Comparison of ENCODE assay signal across 29 mouse cellular contexts in the genomic region with DNA sequence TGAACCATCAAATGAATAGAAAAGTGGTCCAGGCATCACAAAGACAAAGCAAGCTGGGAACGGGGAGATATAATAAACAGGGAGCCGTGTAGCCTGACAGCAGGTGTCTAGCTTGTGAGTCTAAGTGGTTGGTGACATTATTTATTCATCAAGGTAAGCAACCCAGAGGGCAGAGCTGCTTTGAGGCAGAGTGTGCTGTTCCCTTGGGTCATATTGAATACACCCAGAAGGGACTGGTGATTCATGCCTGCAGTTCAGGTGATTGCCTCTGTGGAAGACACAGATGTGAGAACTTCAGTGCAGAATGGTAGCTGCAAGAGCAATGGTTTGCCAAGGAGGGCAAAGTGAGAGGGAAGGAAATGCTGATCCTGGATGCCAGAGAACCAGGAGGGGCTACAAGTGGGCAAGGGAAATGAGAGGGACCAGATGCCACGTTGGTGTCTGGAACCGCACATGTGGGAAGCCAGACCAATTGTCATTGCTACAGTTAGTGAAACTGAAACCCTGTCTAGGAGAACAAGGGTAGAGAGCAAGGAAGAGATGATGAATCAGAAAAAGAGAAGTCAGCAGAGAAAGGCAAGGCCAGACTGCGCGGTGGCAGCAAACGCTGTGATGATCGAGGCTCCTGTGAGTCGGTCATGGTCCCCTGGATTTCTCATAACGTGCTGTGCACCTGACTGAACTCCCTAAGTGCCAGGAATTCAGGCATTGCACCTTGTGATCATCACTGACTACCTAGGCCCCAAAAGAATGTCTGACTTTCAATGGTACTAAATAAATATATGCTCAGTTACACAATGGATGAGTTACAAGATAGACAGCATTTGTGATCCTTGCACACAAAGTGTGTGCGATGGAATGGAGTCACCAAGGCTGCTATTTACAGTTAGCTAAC.
DNase-seq lines count a peak whose midpoint lies in the region; ATAC-seq and TF ChIP-seq lines count a peak whose summit lies in the region.
"Had no signal": no experiment of that assay in that cellular context is flagged by ENCODE, and none has a peak within 500 bp of the region (broad histone marks: within the 10 kb centered on the region; RNA-seq: fewer than 3 reads in every experiment).

No protein-coding gene starts in this region.

- dilution Hi-C loops in CH12.LX (cut with MboI; ENCODE audit: extremely low pct_ligation_motif_present, extremely low pct_unique_long_range_greater_than_20kb, low sequenced_read_pairs), result no loop called here

- ATAC-seq in midbrain, embryonic 11.5 days (ENCODE audit: low FRiP score), result no peak
- peak; percentile 90 for ATAC-seq in megakaryocyte, adult 5-6 weeks (ENCODE audit: poor library complexity, severe bottlenecking)
- ATAC-seq: forebrain, embryonic 16.5 days had no signal

- H3K4me2 ChIP-seq in midbrain, embryonic 11.5 days, result no peak overlapping the region
- H3K4me2 ChIP-seq in CH12.LX (ENCODE audit: insufficient read depth, low read depth, poor library complexity, severe bottlenecking), result peak overlapping the region; percentile 39
- H3K4me2 ChIP-seq: embryonic facial prominence, embryonic 13.5 days; heart, embryonic 15.5 days; hindbrain, embryonic 13.5 days; limb, embryonic 15.5 days; liver, embryonic 13.5 days had no signal

- no peak overlapping the region for H3K27ac ChIP-seq in midbrain, embryonic 11.5 days (ENCODE audit: low read depth, low read length)
- H3K27ac ChIP-seq in midbrain, embryonic 10.5 days (replicated peaks), result no peak overlapping the region
- no peak overlapping the region for H3K27ac ChIP-seq in CH12.LX (ENCODE audit: insufficient read depth, low read depth)
- H3K27ac ChIP-seq: embryonic facial prominence, embryonic 13.5 days; gastrocnemius, adult 2 months; heart, embryonic 15.5 days; hindbrain, embryonic 13.5 days; limb, embryonic 10.5 days; limb, embryonic 15.5 days; liver, embryonic 13.5 days had no signal

- H3K27me3 ChIP-seq in midbrain, embryonic 11.5 days (ENCODE audit: control insufficient read depth, insufficient read depth, low read length), result no peaks in the 10 kb centered on the region
- no peaks in the 10 kb centered on the region for H3K27me3 ChIP-seq in midbrain, embryonic 10.5 days (ENCODE audit: low read depth, poor library complexity, severe bottlenecking)
- H3K27me3 ChIP-seq in CH12.LX (replicated peaks), result no peaks in the 10 kb centered on the region
- H3K27me3 ChIP-seq in splenic B cell, adult 2 months (ENCODE audit: control insufficient read depth, insufficient read depth, low read length, poor library complexity, severe bottlenecking), result no peaks in the 10 kb centered on the region
- H3K27me3 ChIP-seq: heart, embryonic 15.5 days; hindbrain, embryonic 13.5 days; limb, embryonic 15.5 days; liver, embryonic 13.5 days had no signal

- TF ChIP-seq POLR2A in CH12.LX (IDR thresholded peaks at IDR 0.05; ENCODE audit: low read depth, low read length), result no peak

- in situ Hi-C loops in CH12.LX (cut with MboI; ENCODE audit: low pct_ligation_motif_present, low pct_unique_long_range_greater_than_20kb, low sequenced_read_pairs), result no loop called here

- H3K4me1 ChIP-seq in midbrain, embryonic 11.5 days (ENCODE audit: control insufficient read depth, insufficient read depth, low read length), result 0 out of 2 replicates have a peak, but pooled peaks cover 3% of the 10 kb centered on the region
- H3K4me1 ChIP-seq in midbrain, embryonic 10.5 days, result peaks cover 23% of the 10 kb centered on the region
- peaks cover 9 to 38% of the 10 kb centered on the region in 2 experiments for H3K4me1 ChIP-seq in CH12.LX (ENCODE audit: control insufficient read depth in 1 of 2, insufficient read depth in 2 of 2)
- H3K4me1 ChIP-seq: liver, embryonic 13.5 days; megakaryocyte, embryonic 14.5 days had no signal

- no peak overlapping the region for H3K4me3 ChIP-seq in midbrain, embryonic 11.5 days (ENCODE audit: low read depth, low read length)
- no peak overlapping the region for H3K4me3 ChIP-seq in midbrain, embryonic 10.5 days
- H3K4me3 ChIP-seq in CH12.LX (replicated peaks in 1 of 3; ENCODE audit: low read depth in 2 of 3, low read length in 2 of 3, poor library complexity in 1 of 3), result no peak overlapping the region
- H3K4me3 ChIP-seq: embryonic facial prominence, embryonic 13.5 days; erythroblast, embryonic 14.5 days; gastrocnemius, adult 2 months; heart, embryonic 15.5 days; hindbrain, embryonic 13.5 days; limb, embryonic 10.5 days; limb, embryonic 15.5 days; liver, embryonic 13.5 days; megakaryocyte, embryonic 14.5 days had no signal

- TF ChIP-seq EP300 in CH12.LX (IDR thresholded peaks at IDR 0.05; ENCODE audit: low read length), result no peak

- WGBS in midbrain, embryonic 11.5 days, result 89% methylated on average over 11 of the region's 11 CpGs
- WGBS in midbrain, embryonic 10.5 days, result 93% methylated on average over 11 of the region's 11 CpGs

- TF ChIP-seq RAD21 in CH12.LX (IDR thresholded peaks at IDR 0.05; ENCODE audit: low read depth, low read length), result no peak

- no peaks in the 10 kb centered on the region for H3K79me2 ChIP-seq in CH12.LX (replicated peaks; ENCODE audit: control insufficient read depth, extremely low read depth, insufficient read depth, poor library complexity, severe bottlenecking)

- no peaks in the 10 kb centered on the region for H3K9me3 ChIP-seq in midbrain, embryonic 11.5 days (ENCODE audit: control insufficient read depth, low read length)
- H3K9me3 ChIP-seq in midbrain, embryonic 10.5 days (replicated peaks), result no peaks in the 10 kb centered on the region
- no peaks in the 10 kb centered on the region for H3K9me3 ChIP-seq in CH12.LX (replicated peaks; ENCODE audit: low read length)
- H3K9me3 ChIP-seq: embryonic facial prominence, embryonic 13.5 days; heart, embryonic 15.5 days; hindbrain, embryonic 13.5 days; limb, embryonic 10.5 days; limb, embryonic 15.5 days; liver, embryonic 13.5 days; megakaryocyte, embryonic 14.5 days had no signal

- no peaks in the 10 kb centered on the region for H3K36me3 ChIP-seq in midbrain, embryonic 11.5 days (ENCODE audit: control insufficient read depth, insufficient read depth, low read length)
- H3K36me3 ChIP-seq in midbrain, embryonic 10.5 days, result no peaks in the 10 kb centered on the region
- H3K36me3 ChIP-seq in CH12.LX (replicated peaks in 1 of 2; ENCODE audit: control insufficient read depth in 1 of 2, insufficient read depth in 1 of 2, low read length in 1 of 2), result no peaks in the 10 kb centered on the region
- no peaks in the 10 kb centered on the region for H3K36me3 ChIP-seq in splenic B cell, adult 2 months (ENCODE audit: control insufficient read depth, insufficient read depth, low read length, poor library complexity, severe bottlenecking)
- H3K36me3 ChIP-seq: embryonic facial prominence, embryonic 13.5 days; heart, embryonic 15.5 days; hindbrain, embryonic 13.5 days; limb, embryonic 10.5 days; limb, embryonic 15.5 days; liver, embryonic 13.5 days had no signal

- DNase-seq in midbrain, embryonic 11.5 days (ENCODE audit: low spot score, missing footprints), result peak; percentile 81
- no peak for DNase-seq in midbrain, embryonic 10.5 days (ENCODE audit: low spot score)
- DNase-seq in CH12.LX (ENCODE audit: extremely low read depth), result peak; percentile 65
- peak; percentile 6 for DNase-seq in splenic B cell, adult 2 months (ENCODE audit: low read depth, low spot score)
- no peak for DNase-seq in lung, adult 18-20 months
- DNase-seq in gastrocnemius, postnatal 14 days, result no peak
- DNase-seq: adrenal gland, adult 8-10 months; B cell, adult 2 months; cerebellum, adult 9-10 months; cerebellum, postnatal 36 days; embryo, embryonic 11 days; gastrocnemius, adult 2 months; kidney, adult 9 months; kidney, postnatal 10 days; layer of hippocampus, adult 9-11 months; liver, embryonic 13.5 days; lung, adult 2 months; right cerebral cortex, postnatal 4 days; thymus, adult 2 months; thymus, postnatal 36 days had no signal

- no peak for TF ChIP-seq CTCF in CH12.LX (conservative IDR thresholded peaks at IDR 0.05 in 1 of 2, IDR thresholded peaks at IDR 0.05 in 1 of 2; ENCODE audit: low read depth in 2 of 2, low read length in 2 of 2)

- intact Hi-C loops in gastrocnemius, postnatal 14 days (cut with DNase I; ENCODE audit: low total_unique reads), result no loop called here

- H3K9ac ChIP-seq in midbrain, embryonic 11.5 days (ENCODE audit: low read length), result no peak overlapping the region
- no peak overlapping the region for H3K9ac ChIP-seq in CH12.LX (ENCODE audit: insufficient read depth, low read depth)
- H3K9ac ChIP-seq: embryonic facial prominence, embryonic 13.5 days; heart, embryonic 15.5 days; hindbrain, embryonic 13.5 days; limb, embryonic 15.5 days; liver, embryonic 13.5 days had no signal

TF ChIP-seq in CH12.LX, 34 proteins besides CTCF, POLR2A, EP300 and RAD21:
- TF ChIP-seq SIN3A (IDR thresholded peaks at IDR 0.05; ENCODE audit: low read length) (no peak), BHLHE40 (IDR thresholded peaks at IDR 0.05; ENCODE audit: low read depth, low read length) (peak; percentile 82)

Comparison
In these comparisons a context has a peak if more than half of its experiments do, and no peak if none do; other contexts are left out.
1. DNase-seq: peak in midbrain, embryonic 11.5 days (single experiment), CH12.LX (single experiment) and splenic B cell, adult 2 months (single experiment); none in midbrain, embryonic 10.5 days (single experiment), lung, adult 18-20 months (0 of 2) and gastrocnemius, postnatal 14 days (single experiment).